ENCODE assay signal across 24 mouse cellular contexts in the genomic region with DNA sequence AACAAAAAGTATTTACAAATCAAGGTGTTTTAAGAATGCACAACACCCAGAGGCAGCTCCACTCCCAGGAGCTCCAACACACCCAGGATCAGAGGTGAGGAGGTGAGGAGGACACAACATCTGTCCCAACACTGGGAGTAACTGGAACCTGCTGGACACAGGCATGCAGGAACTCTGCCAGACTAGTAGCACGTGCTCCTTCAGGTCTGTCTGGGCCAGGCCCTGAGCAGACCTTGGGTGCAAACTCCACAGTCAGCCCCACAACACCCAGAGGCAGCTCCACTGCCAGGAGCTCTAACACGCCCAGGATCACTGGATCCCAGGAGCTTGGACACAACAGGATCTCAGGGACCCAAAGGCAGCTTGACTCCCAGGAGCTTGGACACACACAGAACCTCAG.
DNase-seq lines count a peak whose midpoint lies in the region; ATAC-seq lines count a peak whose summit lies in the region.
"Had no signal": no experiment of that assay in that cellular context is flagged by ENCODE, and none has a peak within 500 bp of the region (broad histone marks: within the 10 kb centered on the region; RNA-seq: fewer than 3 reads in every experiment).

No protein-coding gene starts in this region.

- WGBS in kidney, embryonic 15.5 days: 72% methylated on average over 2 of the region's 2 CpGs
- 60% methylated on average over 2 of the region's 2 CpGs for WGBS in kidney, embryonic 16.5 days
- 64% methylated on average over 2 of the region's 2 CpGs for WGBS in midbrain, embryonic 11.5 days
- 65% methylated on average over 2 of the region's 2 CpGs for WGBS in midbrain, embryonic 10.5 days

- H3K27ac ChIP-seq in kidney, embryonic 15.5 days: no peak overlapping the region
- H3K27ac ChIP-seq in kidney, embryonic 16.5 days (ENCODE audit: low read length): no peak overlapping the region
- H3K27ac ChIP-seq in midbrain, embryonic 11.5 days (ENCODE audit: low read depth, low read length): no peak overlapping the region
- H3K27ac ChIP-seq in midbrain, embryonic 10.5 days (replicated peaks): no peak overlapping the region
- H3K27ac ChIP-seq: embryonic facial prominence, embryonic 12.5 days; embryonic facial prominence, embryonic 15.5 days; heart, adult 2 months; heart, embryonic 10.5 days; heart, embryonic 13.5 days; hindbrain, embryonic 12.5 days; hindbrain, embryonic 15.5 days had no signal

- no peak overlapping the region for H3K9ac ChIP-seq in kidney, embryonic 15.5 days
- no peak overlapping the region for H3K9ac ChIP-seq in kidney, embryonic 16.5 days (replicated peaks; ENCODE audit: low read length)
- H3K9ac ChIP-seq in midbrain, embryonic 11.5 days (ENCODE audit: low read length): no peak overlapping the region
- H3K9ac ChIP-seq: embryonic facial prominence, embryonic 12.5 days; embryonic facial prominence, embryonic 15.5 days; forebrain, postnatal 0 days; heart, embryonic 13.5 days; hindbrain, embryonic 12.5 days; hindbrain, embryonic 15.5 days had no signal

- H3K4me2 ChIP-seq in kidney, embryonic 15.5 days: no peak overlapping the region
- H3K4me2 ChIP-seq in kidney, embryonic 16.5 days (replicated peaks; ENCODE audit: low read depth, low read length): no peak overlapping the region
- H3K4me2 ChIP-seq in midbrain, embryonic 11.5 days: no peak overlapping the region
- H3K4me2 ChIP-seq: embryonic facial prominence, embryonic 12.5 days; embryonic facial prominence, embryonic 15.5 days; heart, embryonic 13.5 days; hindbrain, embryonic 12.5 days; hindbrain, embryonic 15.5 days had no signal

- no peaks in the 10 kb centered on the region for H3K27me3 ChIP-seq in kidney, embryonic 15.5 days
- H3K27me3 ChIP-seq in kidney, embryonic 16.5 days (ENCODE audit: insufficient read depth, low read length): no peaks in the 10 kb centered on the region
- no peaks in the 10 kb centered on the region for H3K27me3 ChIP-seq in midbrain, embryonic 11.5 days (ENCODE audit: control insufficient read depth, insufficient read depth, low read length)
- H3K27me3 ChIP-seq in midbrain, embryonic 10.5 days (ENCODE audit: low read depth, poor library complexity, severe bottlenecking): no peaks in the 10 kb centered on the region
- H3K27me3 ChIP-seq: embryonic facial prominence, embryonic 12.5 days; embryonic facial prominence, embryonic 15.5 days; heart, embryonic 13.5 days; hindbrain, embryonic 12.5 days; hindbrain, embryonic 15.5 days had no signal

- peak; percentile 3 for DNase-seq in kidney, adult 18-20 months
- peak; percentile 8 for DNase-seq in kidney, adult 9 months
- DNase-seq in midbrain, embryonic 11.5 days (ENCODE audit: low spot score, missing footprints): peak; percentile 51
- DNase-seq in midbrain, embryonic 10.5 days (ENCODE audit: low spot score): no peak
- DNase-seq: adrenal gland, adult 2 months; adrenal gland, postnatal 14 days; cerebellum, adult 11 months; cerebellum, adult 2 months; cerebellum, adult 9-11 months; cerebellum, postnatal 25 days; forebrain, postnatal 0 days; gastrocnemius, postnatal 25 days; heart, adult 2 months; heart, postnatal 14 days had no signal

- ATAC-seq in kidney, embryonic 15.5 days (replicated peaks; ENCODE audit: low FRiP score): no peak
- ATAC-seq in kidney, embryonic 16.5 days (ENCODE audit: low FRiP score, low TSS enrichment): no peak
- ATAC-seq in midbrain, embryonic 11.5 days (ENCODE audit: low FRiP score): no peak
- ATAC-seq: CD4-positive, CD25-positive, alpha-beta regulatory T cell, adult 4 months; forebrain, embryonic 14.5 days; forebrain, postnatal 0 days had no signal

- H3K4me3 ChIP-seq in kidney, embryonic 15.5 days (replicated peaks): no peak overlapping the region
- no peak overlapping the region for H3K4me3 ChIP-seq in kidney, embryonic 16.5 days (ENCODE audit: low read length)
- no peak overlapping the region for H3K4me3 ChIP-seq in midbrain, embryonic 11.5 days (ENCODE audit: low read depth, low read length)
- H3K4me3 ChIP-seq in midbrain, embryonic 10.5 days: no peak overlapping the region
- H3K4me3 ChIP-seq: embryonic facial prominence, embryonic 12.5 days; embryonic facial prominence, embryonic 15.5 days; heart, adult 2 months; heart, embryonic 10.5 days; heart, embryonic 13.5 days; hindbrain, embryonic 12.5 days; hindbrain, embryonic 15.5 days had no signal

- no peaks in the 10 kb centered on the region for H3K36me3 ChIP-seq in kidney, embryonic 15.5 days
- no peaks in the 10 kb centered on the region for H3K36me3 ChIP-seq in kidney, embryonic 16.5 days (ENCODE audit: insufficient read depth, low read length)
- no peaks in the 10 kb centered on the region for H3K36me3 ChIP-seq in midbrain, embryonic 11.5 days (ENCODE audit: control insufficient read depth, insufficient read depth, low read length)
- H3K36me3 ChIP-seq in midbrain, embryonic 10.5 days: no peaks in the 10 kb centered on the region
- H3K36me3 ChIP-seq: embryonic facial prominence, embryonic 12.5 days; embryonic facial prominence, embryonic 15.5 days; heart, embryonic 10.5 days; heart, embryonic 13.5 days; hindbrain, embryonic 12.5 days; hindbrain, embryonic 15.5 days had no signal

- no peaks in the 10 kb centered on the region for H3K4me1 ChIP-seq in kidney, embryonic 15.5 days
- no peaks in the 10 kb centered on the region for H3K4me1 ChIP-seq in kidney, embryonic 16.5 days (ENCODE audit: insufficient read depth, low read length)
- no peaks in the 10 kb centered on the region for H3K4me1 ChIP-seq in midbrain, embryonic 11.5 days (ENCODE audit: control insufficient read depth, insufficient read depth, low read length)
- no peaks in the 10 kb centered on the region for H3K4me1 ChIP-seq in midbrain, embryonic 10.5 days
- H3K4me1 ChIP-seq: embryonic facial prominence, embryonic 12.5 days; embryonic facial prominence, embryonic 15.5 days; heart, embryonic 10.5 days; heart, embryonic 13.5 days; hindbrain, embryonic 12.5 days; hindbrain, embryonic 15.5 days had no signal

- no peaks in the 10 kb centered on the region for H3K9me3 ChIP-seq in kidney, embryonic 15.5 days (replicated peaks)
- no peaks in the 10 kb centered on the region for H3K9me3 ChIP-seq in kidney, embryonic 16.5 days (ENCODE audit: low read length)
- H3K9me3 ChIP-seq in midbrain, embryonic 11.5 days (ENCODE audit: control insufficient read depth, low read length): no peaks in the 10 kb centered on the region
- no peaks in the 10 kb centered on the region for H3K9me3 ChIP-seq in midbrain, embryonic 10.5 days (replicated peaks)
- H3K9me3 ChIP-seq: embryonic facial prominence, embryonic 12.5 days; embryonic facial prominence, embryonic 15.5 days; heart, embryonic 10.5 days; heart, embryonic 13.5 days; hindbrain, embryonic 12.5 days; hindbrain, embryonic 15.5 days had no signal
